8 mouse cellular contexts compared by ENCODE assay signal in the genomic region with DNA sequence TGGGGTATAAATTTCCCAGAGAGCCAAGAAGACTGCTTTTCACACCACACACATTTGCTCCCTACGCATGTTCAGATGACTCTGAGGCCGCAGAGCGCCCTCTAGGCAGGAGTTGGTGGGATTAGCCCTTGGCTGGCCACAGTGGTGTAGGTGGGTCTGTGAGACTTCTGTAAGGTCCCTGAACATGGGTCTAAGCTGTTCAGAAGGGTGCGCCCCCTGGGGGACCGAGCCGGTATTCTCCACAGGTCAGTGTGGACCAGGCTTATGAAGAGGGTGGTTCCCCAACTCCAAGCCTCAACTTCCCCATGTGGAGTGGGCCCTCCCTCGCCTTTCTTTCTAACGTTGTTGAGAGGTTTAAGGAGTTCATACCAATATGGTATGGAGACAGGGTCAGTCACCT. TPM values are rescaled to one million over a fixed set of nuclear protein-coding genes. Genes with fewer than 3 reads are reported as not detected.
DNase-seq lines count a peak whose midpoint lies in the region; ATAC-seq and TF ChIP-seq lines count a peak whose summit lies in the region.
"Had no signal": no experiment of that assay in that cellular context is flagged by ENCODE, and none has a peak within 500 bp of the region (broad histone marks: within the 10 kb centered on the region; RNA-seq: fewer than 3 reads in every experiment).

No protein-coding gene starts in this region.

- peaks cover 4% of the 10 kb centered on the region; the same call in 1 of the 2 replicates for H3K27me3 ChIP-seq in kidney, embryonic 14.5 days (ENCODE audit: control insufficient read depth, insufficient read depth, low read length)
- no peaks in the 10 kb centered on the region for H3K27me3 ChIP-seq in stomach, embryonic 15.5 days (replicated peaks)
- H3K27me3 ChIP-seq: neural tube, embryonic 12.5 days had no signal

- WGBS in kidney, embryonic 14.5 days, result 60% methylated on average over 8 of the region's 8 CpGs
- WGBS in stomach, embryonic 15.5 days, result 40% methylated on average over 8 of the region's 8 CpGs

- no peaks in the 10 kb centered on the region for H3K36me3 ChIP-seq in kidney, embryonic 14.5 days (ENCODE audit: control insufficient read depth, insufficient read depth, low read length)
- H3K36me3 ChIP-seq in stomach, embryonic 15.5 days, result no peaks in the 10 kb centered on the region
- H3K36me3 ChIP-seq: neural tube, embryonic 12.5 days had no signal

- peak; percentile 25; the same call in 1 of the 2 replicates for ATAC-seq in kidney, embryonic 14.5 days (ENCODE audit: low FRiP score, low TSS enrichment)
- 0 out of 2 replicates have a peak, but pooled peaks have one; percentile 8 for ATAC-seq in stomach, embryonic 15.5 days (ENCODE audit: insufficient read depth, low FRiP score, low read depth)

- peak; percentile 53 for TF ChIP-seq CTCF in left cerebral cortex, adult 2 months (IDR thresholded peaks at IDR 0.05)

- no peaks in the 10 kb centered on the region for H3K4me1 ChIP-seq in kidney, embryonic 14.5 days (ENCODE audit: control insufficient read depth, insufficient read depth, low read length)
- H3K4me1 ChIP-seq in stomach, embryonic 15.5 days, result peaks cover 6% of the 10 kb centered on the region; the same call in 1 of the 2 replicates
- H3K4me1 ChIP-seq: neural tube, embryonic 12.5 days had no signal

- peak; percentile 26 to 30 for DNase-seq in left cerebral cortex, adult 2 months (ENCODE audit: extremely low spot score in 1 of 2, low spot score in 2 of 2)
- DNase-seq in left cerebral cortex, adult 8-10 months (ENCODE audit: low spot score in 2 of 2), result no peak
- peak; percentile 95 for DNase-seq in ZHBTc4 (ENCODE audit: low read depth, low spot score)
- peak; percentile 60 for DNase-seq in embryo, embryonic 10.5 days (ENCODE audit: low spot score)
- peak; percentile 71 for DNase-seq in lung, postnatal 14 days

- H3K9ac ChIP-seq in kidney, embryonic 14.5 days (ENCODE audit: low read depth, low read length), result no peak overlapping the region
- H3K9ac ChIP-seq in stomach, embryonic 15.5 days, result no peak overlapping the region
- H3K9ac ChIP-seq: neural tube, embryonic 12.5 days had no signal

- intact Hi-C loops in left cerebral cortex, adult 2 months (cut with DNase I), result no loop called here

- H3K9me3 ChIP-seq in kidney, embryonic 14.5 days (ENCODE audit: control insufficient read depth, low read length), result 0 out of 2 replicates have a peak, but pooled peaks cover 3% of the 10 kb centered on the region
- no peaks in the 10 kb centered on the region for H3K9me3 ChIP-seq in stomach, embryonic 15.5 days
- H3K9me3 ChIP-seq: neural tube, embryonic 12.5 days had no signal

- no peak overlapping the region for H3K27ac ChIP-seq in left cerebral cortex, adult 2 months
- H3K27ac ChIP-seq in kidney, embryonic 14.5 days (ENCODE audit: low read depth, low read length), result no peak overlapping the region
- no peak overlapping the region for H3K27ac ChIP-seq in stomach, embryonic 15.5 days
- H3K27ac ChIP-seq: neural tube, embryonic 12.5 days had no signal

- no peak overlapping the region for H3K4me3 ChIP-seq in left cerebral cortex, adult 2 months
- H3K4me3 ChIP-seq in kidney, embryonic 14.5 days (ENCODE audit: low read length), result no peak overlapping the region
- H3K4me3 ChIP-seq in stomach, embryonic 15.5 days (replicated peaks), result no peak overlapping the region
- H3K4me3 ChIP-seq: neural tube, embryonic 12.5 days had no signal

- no peak overlapping the region for H3K4me2 ChIP-seq in kidney, embryonic 14.5 days (replicated peaks; ENCODE audit: low read depth, low read length)
- H3K4me2 ChIP-seq in stomach, embryonic 15.5 days, result no peak overlapping the region
- H3K4me2 ChIP-seq: neural tube, embryonic 12.5 days had no signal

RNA-seq across cellular contexts. Expression of a gene that starts 59.3 kb away (rescaled TPM):
- total RNA-seq in left cerebral cortex, adult 2 months (2021), result 10 to 100 TPM; 62.2 to 67.6 TPM
- 10 to 100 TPM; 82.0 to 85.9 (median 83.8) TPM for total RNA-seq in left cerebral cortex, adult 8-10 months (2022)
- 20.4 and 22.1 TPM in 2 replicates for polyA plus RNA-seq in kidney, embryonic 14.5 days (2014; fragmentation: Nextera tagmentation; extraction: Ambion mirVana)
- polyA plus RNA-seq in stomach, embryonic 15.5 days (2015; fragmentation: Nextera tagmentation; extraction: Ambion mirVana), result 49.5 and 50.1 TPM in 2 replicates

Comparison
In these comparisons a context has a peak if more than half of its experiments do, and no peak if none do; other contexts are left out.
1. DNase-seq: peak in left cerebral cortex, adult 2 months (2 of 2), ZHBTc4 (single experiment), embryo, embryonic 10.5 days (single experiment) and lung, postnatal 14 days (single experiment); none in left cerebral cortex, adult 8-10 months (0 of 2).